Mouse (Mus musculus) granulocyte monocyte progenitor cell, adult 5-6 weeks (primary cell): Measurements from ENCODE around the gene 4930516K23Rik. TPM values are rescaled to one million over a fixed set of nuclear protein-coding genes. Genes with fewer than 3 reads are reported as not detected.

Experiments used
- ATAC-seq: replicated peaks from 2 replicates; pipeline ENCODE4 v1.8.0; 2016; ENCODE audit warnings: mild to moderate bottlenecking, moderate TSS enrichment, inconsistent platforms; ENCODE audit not compliant: poor library complexity, severe bottlenecking
- total RNA-seq, 2 experiments: library from RNA; stranded (forward) in 1 of 2; stranded (reverse) in 1 of 2; fragments of 200-712, 200-1000 nt in 1 of 2; fragments of >200 nt in 1 of 2; fragmentation: Nextera tagmentation in 1 of 2; gene quantifications; 2 replicates each; pipeline ENCODE4 v1.2.3; 2014 to 2017

The 4930516K23Rik gene
- total RNA-seq (2014; fragmentation: Nextera tagmentation), result not detected in 2 replicates
- not detected in 2 replicates for total RNA-seq (2017)

GRCm38 (mm10) chr7:104061345-104061744 lies at the start of gene 4930516K23Rik:
Gene 4930516K23Rik (minus strand): TSS chr7:104061445.
- ATAC-seq, result no peak

GRCm38 (mm10) chr7:104104757-104104972 lies 43.4 kb upstream of the 4930516K23Rik start, which contains the start of gene Olfr646:
Gene Olfr646 (plus strand): TSS chr7:104104873.
- ATAC-seq, result no peak

- ATAC-seq, result peak; percentile 83
Observed at GRCm38 (mm10) chr7:104103913-104104756, 42.9 kb upstream of the 4930516K23Rik start.

GRCm38 (mm10) chr7:104085365-104085764 lies 24.1 kb upstream of the 4930516K23Rik start, which contains the start of gene Olfr645:
Gene Olfr645 (minus strand): TSS chr7:104085465.
- no peak for ATAC-seq

GRCm38 (mm10) chr7:104071769-104072168 lies 10.5 kb upstream of the 4930516K23Rik start, which contains the start of gene Olfr644:
Gene Olfr644 (minus strand): TSS chr7:104071869.
- no peak for ATAC-seq

- peak; percentile 25; the same call in 1 of the 2 replicates for ATAC-seq
Observed at GRCm38 (mm10) chr7:104059215-104059614, 2.0 kb downstream of the 4930516K23Rik start.

- ATAC-seq, result no peak
Observed at GRCm38 (mm10) chr7:104052566-104052965, 8.7 kb downstream of the 4930516K23Rik start, which contains the start of gene Olfr642. Gene Olfr642 (minus strand): TSS chr7:104052666.

- peak; percentile 81 for ATAC-seq
Observed at GRCm38 (mm10) chr7:104050745-104051144, 10.5 kb downstream of the 4930516K23Rik start.

GRCm38 (mm10) chr7:104035145-104035544 lies 26.1 kb downstream of the 4930516K23Rik start, which contains the start of gene Olfr641:
Gene Olfr641 (plus strand): TSS chr7:104035445.
- ATAC-seq, result no peak

- ATAC-seq, result peak; percentile 97
Observed at GRCm38 (mm10) chr7:104026978-104027377, 34.3 kb downstream of the 4930516K23Rik start.

GRCm38 (mm10) chr7:104025473-104025872 lies 35.8 kb downstream of the 4930516K23Rik start, which contains the start of gene Olfr640:
Gene Olfr640 (minus strand): TSS chr7:104025573.
- no peak for ATAC-seq

- ATAC-seq, result peak; percentile 85
Observed at GRCm38 (mm10) chr7:104021651-104022050, 39.6 kb downstream of the 4930516K23Rik start.

- peak; percentile 77 for ATAC-seq
Observed at GRCm38 (mm10) chr7:104018953-104019352, 42.3 kb downstream of the 4930516K23Rik start.

- no peak for ATAC-seq
Observed at GRCm38 (mm10) chr7:104017203-104017602, 44.0 kb downstream of the 4930516K23Rik start, which contains the start of gene Olfr639. Gene Olfr639 (minus strand): TSS chr7:104017303.

Other genes starting within 250 kb of the 4930516K23Rik start
- gene Hbb-bt, start 247.4 kb downstream of the 4930516K23Rik start, total RNA-seq (2014; fragmentation: Nextera tagmentation), result not detected in 2 replicates
- not detected in 2 replicates for gene Hbb-bt, start 247.4 kb downstream of the 4930516K23Rik start, total RNA-seq (2017)
- not detected in 2 replicates for gene Hbb-bs, start 233.3 kb downstream of the 4930516K23Rik start, total RNA-seq (2014; fragmentation: Nextera tagmentation)
- gene Hbb-bs, start 233.3 kb downstream of the 4930516K23Rik start, total RNA-seq (2017), result 1.6 and 5.2 TPM in 2 replicates
- not detected in 2 replicates for gene Hbb-bh2, start 220.9 kb downstream of the 4930516K23Rik start, total RNA-seq (2014; fragmentation: Nextera tagmentation)
- not detected in 2 replicates for gene Hbb-bh2, start 220.9 kb downstream of the 4930516K23Rik start, total RNA-seq (2017)
- gene Hbb-bh1, start 218.3 kb downstream of the 4930516K23Rik start, total RNA-seq (2014; fragmentation: Nextera tagmentation), result not detected in 2 replicates
- gene Hbb-bh1, start 218.3 kb downstream of the 4930516K23Rik start, total RNA-seq (2017), result not detected in 2 replicates
- gene Hbb-y, start 208.2 kb downstream of the 4930516K23Rik start, total RNA-seq (2014; fragmentation: Nextera tagmentation), result not detected in 2 replicates
- not detected in 2 replicates for gene Hbb-y, start 208.2 kb downstream of the 4930516K23Rik start, total RNA-seq (2017)
- not detected in 2 replicates for gene Olfr66, start 175.2 kb downstream of the 4930516K23Rik start, total RNA-seq (2014; fragmentation: Nextera tagmentation)
- not detected in 2 replicates for gene Olfr66, start 175.2 kb downstream of the 4930516K23Rik start, total RNA-seq (2017)
- not detected in 2 replicates for gene Olfr64, start 167.0 kb downstream of the 4930516K23Rik start, total RNA-seq (2014; fragmentation: Nextera tagmentation)
- not detected in 2 replicates for gene Olfr64, start 167.0 kb downstream of the 4930516K23Rik start, total RNA-seq (2017)
- not detected in 2 replicates for gene Olfr65, start 158.0 kb downstream of the 4930516K23Rik start, total RNA-seq (2014; fragmentation: Nextera tagmentation)
- gene Olfr65, start 158.0 kb downstream of the 4930516K23Rik start, total RNA-seq (2017), result not detected in 2 replicates
- gene Olfr631, start 132.6 kb downstream of the 4930516K23Rik start, total RNA-seq (2014; fragmentation: Nextera tagmentation), result not detected in 2 replicates
- gene Olfr631, start 132.6 kb downstream of the 4930516K23Rik start, total RNA-seq (2017), result not detected in 2 replicates
- gene Olfr632, start 127.1 kb downstream of the 4930516K23Rik start, total RNA-seq (2014; fragmentation: Nextera tagmentation), result not detected in 2 replicates
- not detected in 2 replicates for gene Olfr632, start 127.1 kb downstream of the 4930516K23Rik start, total RNA-seq (2017)
- gene Olfr633, start 117.0 kb downstream of the 4930516K23Rik start, total RNA-seq (2014; fragmentation: Nextera tagmentation), result not detected in 2 replicates
- not detected in 2 replicates for gene Olfr633, start 117.0 kb downstream of the 4930516K23Rik start, total RNA-seq (2017)
- not detected in 2 replicates for gene Olfr635, start 90.3 kb downstream of the 4930516K23Rik start, total RNA-seq (2014; fragmentation: Nextera tagmentation)
- gene Olfr635, start 90.3 kb downstream of the 4930516K23Rik start, total RNA-seq (2017), result not detected in 2 replicates
- gene Olfr638, start 62.7 kb downstream of the 4930516K23Rik start, total RNA-seq (2014; fragmentation: Nextera tagmentation), result not detected in 2 replicates
- gene Olfr638, start 62.7 kb downstream of the 4930516K23Rik start, total RNA-seq (2017), result not detected in 2 replicates
- not detected in 2 replicates for gene Olfr639, start 44.1 kb downstream of the 4930516K23Rik start, total RNA-seq (2014; fragmentation: Nextera tagmentation)
- gene Olfr639, start 44.1 kb downstream of the 4930516K23Rik start, total RNA-seq (2017), result not detected in 2 replicates
- gene Olfr640, start 35.9 kb downstream of the 4930516K23Rik start, total RNA-seq (2014; fragmentation: Nextera tagmentation), result not detected in 2 replicates
- gene Olfr640, start 35.9 kb downstream of the 4930516K23Rik start, total RNA-seq (2017), result not detected in 2 replicates
- not detected in 2 replicates for gene Olfr641, start 26.0 kb downstream of the 4930516K23Rik start, total RNA-seq (2014; fragmentation: Nextera tagmentation)
- gene Olfr641, start 26.0 kb downstream of the 4930516K23Rik start, total RNA-seq (2017), result not detected in 2 replicates
- gene Olfr642, start 8.8 kb downstream of the 4930516K23Rik start, total RNA-seq (2014; fragmentation: Nextera tagmentation), result not detected in 2 replicates
- gene Olfr642, start 8.8 kb downstream of the 4930516K23Rik start, total RNA-seq (2017), result not detected in 2 replicates
- gene Olfr644, start 10.4 kb upstream of the 4930516K23Rik start, total RNA-seq (2014; fragmentation: Nextera tagmentation), result not detected in 2 replicates
- gene Olfr644, start 10.4 kb upstream of the 4930516K23Rik start, total RNA-seq (2017), result not detected in 2 replicates
- not detected in 2 replicates for gene Olfr645, start 24.0 kb upstream of the 4930516K23Rik start, total RNA-seq (2014; fragmentation: Nextera tagmentation)
- gene Olfr645, start 24.0 kb upstream of the 4930516K23Rik start, total RNA-seq (2017), result not detected in 2 replicates
- not detected in 2 replicates for gene Olfr646, start 43.4 kb upstream of the 4930516K23Rik start, total RNA-seq (2014; fragmentation: Nextera tagmentation)
- not detected in 2 replicates for gene Olfr646, start 43.4 kb upstream of the 4930516K23Rik start, total RNA-seq (2017)
- not detected in 2 replicates for gene Ubqln5, start 68.4 kb upstream of the 4930516K23Rik start, total RNA-seq (2014; fragmentation: Nextera tagmentation)
- not detected in 2 replicates for gene Ubqln5, start 68.4 kb upstream of the 4930516K23Rik start, total RNA-seq (2017)
- not detected in 2 replicates for gene Olfr643, start 76.0 kb upstream of the 4930516K23Rik start, total RNA-seq (2014; fragmentation: Nextera tagmentation)
- not detected in 2 replicates for gene Olfr643, start 76.0 kb upstream of the 4930516K23Rik start, total RNA-seq (2017)
- not detected in 2 replicates for gene Ubqln3, start 81.8 kb upstream of the 4930516K23Rik start, total RNA-seq (2014; fragmentation: Nextera tagmentation)
- not detected in 2 replicates for gene Ubqln3, start 81.8 kb upstream of the 4930516K23Rik start, total RNA-seq (2017)
- not detected in 2 replicates for gene Ubqlnl, start 89.1 kb upstream of the 4930516K23Rik start, total RNA-seq (2014; fragmentation: Nextera tagmentation)
- gene Ubqlnl, start 89.1 kb upstream of the 4930516K23Rik start, total RNA-seq (2017), result not detected in 2 replicates
- gene Olfm5, start 103.4 kb upstream of the 4930516K23Rik start, total RNA-seq (2014; fragmentation: Nextera tagmentation), result not detected in 2 replicates
- gene Olfm5, start 103.4 kb upstream of the 4930516K23Rik start, total RNA-seq (2017), result not detected in 2 replicates
- gene Olfr648, start 121.9 kb upstream of the 4930516K23Rik start, total RNA-seq (2014; fragmentation: Nextera tagmentation), result not detected in 2 replicates
- gene Olfr648, start 121.9 kb upstream of the 4930516K23Rik start, total RNA-seq (2017), result 0.26 TPM in 1 of 2 replicates, not detected in the other
- not detected in 2 replicates for gene Olfr649, start 134.5 kb upstream of the 4930516K23Rik start, total RNA-seq (2014; fragmentation: Nextera tagmentation)
- gene Olfr649, start 134.5 kb upstream of the 4930516K23Rik start, total RNA-seq (2017), result not detected in 2 replicates
- gene Trim6, start 157.3 kb upstream of the 4930516K23Rik start, total RNA-seq (2014; fragmentation: Nextera tagmentation), result 0.13 and 3.0 TPM in 2 replicates
- 3.7 and 4.7 TPM in 2 replicates for gene Trim6, start 157.3 kb upstream of the 4930516K23Rik start, total RNA-seq (2017)
- gene Trim34a, start 183.0 kb upstream of the 4930516K23Rik start, total RNA-seq (2014; fragmentation: Nextera tagmentation), result 10.9 and 17.8 TPM in 2 replicates
- 9.9 and 14.7 TPM in 2 replicates for gene Trim34a, start 183.0 kb upstream of the 4930516K23Rik start, total RNA-seq (2017)
- gene Trim5, start 226.6 kb upstream of the 4930516K23Rik start, total RNA-seq (2014; fragmentation: Nextera tagmentation), result 5.3 and 8.4 TPM in 2 replicates
- gene Trim5, start 226.6 kb upstream of the 4930516K23Rik start, total RNA-seq (2017), result 5.6 and 8.0 TPM in 2 replicates